Mouse (Mus musculus): Measurements from ENCODE around the gene Gm43517.

The Gm43517 gene

GRCm38 (mm10) chr12:49386081-49386805, 1.3 kb downstream of the Gm43517 start:
- no peak for DNase-seq

- no peak for DNase-seq
Measured at GRCm38 (mm10) chr12:49387856-49388598, 3.1 kb downstream of the Gm43517 start.

GRCm38 (mm10) chr12:49389666-49390065, 4.7 kb downstream of the Gm43517 start:
- no peak for DNase-seq

GRCm38 (mm10) chr12:49390257-49390656, 5.3 kb downstream of the Gm43517 start:
- DNase-seq: no peak

GRCm38 (mm10) chr12:49390926-49391304, 5.9 kb downstream of the Gm43517 start:
- DNase-seq: no peak

- no peak for DNase-seq
Measured at GRCm38 (mm10) chr12:49391305-49392040, 6.5 kb downstream of the Gm43517 start.

- DNase-seq: no peak
Measured at GRCm38 (mm10) chr12:49392041-49392390, 7.0 kb downstream of the Gm43517 start.

GRCm38 (mm10) chr12:49392876-49393275, 7.9 kb downstream of the Gm43517 start:
- no peak for DNase-seq

GRCm38 (mm10) chr12:49393639-49394038, 8.7 kb downstream of the Gm43517 start:
- no peak for DNase-seq

GRCm38 (mm10) chr12:49394181-49394580, 9.2 kb downstream of the Gm43517 start:
- DNase-seq: no peak

- DNase-seq: no peak
Measured at GRCm38 (mm10) chr12:49394836-49395235, 9.9 kb downstream of the Gm43517 start.

- DNase-seq: no peak
Measured at GRCm38 (mm10) chr12:49395969-49396368, 11.0 kb downstream of the Gm43517 start.

GRCm38 (mm10) chr12:49396776-49397175, 11.8 kb downstream of the Gm43517 start:
- DNase-seq: no peak

GRCm38 (mm10) chr12:49397443-49398162, 12.6 kb downstream of the Gm43517 start:
- DNase-seq: no peak

- no peak for DNase-seq
Measured at GRCm38 (mm10) chr12:49398163-49398540, 13.2 kb downstream of the Gm43517 start.

- no peak for DNase-seq
Measured at GRCm38 (mm10) chr12:49398636-49399035, 13.7 kb downstream of the Gm43517 start.

- DNase-seq: no peak
Measured at GRCm38 (mm10) chr12:49399611-49400010, 14.6 kb downstream of the Gm43517 start.

GRCm38 (mm10) chr12:49400036-49400852, 15.3 kb downstream of the Gm43517 start:
- DNase-seq: no peak

- DNase-seq: no peak
Measured at GRCm38 (mm10) chr12:49400853-49401118, 15.8 kb downstream of the Gm43517 start.

GRCm38 (mm10) chr12:49401119-49401795, 16.3 kb downstream of the Gm43517 start:
- no peak for DNase-seq

GRCm38 (mm10) chr12:49401796-49402130, 16.8 kb downstream of the Gm43517 start:
- no peak for DNase-seq

- no peak for DNase-seq
Measured at GRCm38 (mm10) chr12:49409833-49410232, 24.9 kb downstream of the Gm43517 start.
